Mouse (Mus musculus): ENCODE measurements around the gene Zbtb43. TPM values are rescaled to one million over a fixed set of nuclear protein-coding genes. Genes with fewer than 3 reads are reported as not detected.

The Zbtb43 gene
- polyA plus RNA-seq, 1 experiment, result 5.6 TPM

DNA sequence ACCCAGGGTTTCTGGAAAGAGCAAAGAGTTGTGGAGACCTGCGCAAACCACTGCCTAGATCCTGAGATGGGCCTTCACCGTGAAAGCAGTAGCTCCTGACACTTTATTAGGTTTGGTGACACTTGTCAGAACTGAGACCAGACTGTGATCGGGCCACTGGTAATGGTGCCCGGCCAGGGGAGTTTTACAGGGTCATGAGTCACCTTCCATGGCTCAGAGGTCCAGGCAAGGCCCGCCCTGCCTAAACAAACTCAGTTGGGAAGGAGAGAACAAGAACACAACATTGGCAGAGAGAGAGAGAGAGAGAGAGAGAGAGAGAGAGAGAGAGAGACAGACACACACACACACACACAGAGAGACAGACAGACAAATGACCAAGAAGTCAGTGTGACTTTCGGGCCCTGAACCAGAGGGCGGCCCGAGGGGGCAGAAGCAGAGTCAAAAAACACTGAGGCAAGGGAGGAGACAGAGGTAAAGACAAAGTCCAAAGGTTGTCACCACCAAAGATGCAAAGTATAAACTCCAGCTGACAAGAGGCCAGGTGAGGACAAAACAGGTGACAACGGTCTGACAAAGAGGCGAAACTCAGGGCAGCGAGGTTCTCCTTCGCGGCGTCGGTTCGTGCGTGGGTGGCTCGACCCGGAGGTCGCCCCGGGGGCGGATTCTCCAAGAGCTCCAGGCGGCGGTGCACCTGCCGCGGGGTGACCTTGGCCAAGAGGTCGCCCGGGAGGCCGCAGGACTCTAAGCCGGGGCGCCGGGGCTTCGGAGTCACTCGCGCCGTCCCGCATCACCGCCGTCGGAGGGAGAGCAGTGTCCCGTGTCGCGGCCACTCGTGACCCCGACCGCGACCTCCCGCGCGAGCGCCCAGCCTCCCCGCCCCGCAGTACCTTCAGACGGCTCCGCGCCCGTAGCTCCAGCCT, 553 bp downstream of the Zbtb43 start:
- Histone ChIP-seq H3K27ac (ENCODE audit: insufficient read depth, low read length) (peak overlapping the region; percentile 79), H3K4me3 (ENCODE audit: extremely low read depth, insufficient read depth, insufficient read length) (peak overlapping the region; percentile 86), H3K36me3 (ENCODE audit: control insufficient read depth, insufficient read depth, low read length) (no peaks in the 10 kb centered on the region; the same call in 1 of the 2 replicates), H3K27me3 (ENCODE audit: control insufficient read depth, insufficient read depth, low read length) (no peaks in the 10 kb centered on the region), H3K4me1 (ENCODE audit: control insufficient read depth, insufficient read depth, insufficient read length) (peaks cover 8% of the 10 kb centered on the region)
- DNase-seq (ENCODE audit: low read depth in 1 of 2, low spot score in 2 of 2), result no peak
- no peak for TF ChIP-seq POLR2A (IDR thresholded peaks at IDR 0.05; ENCODE audit: low read depth, low read length)
- TF ChIP-seq CTCF (IDR thresholded peaks at IDR 0.05; ENCODE audit: extremely low read depth, insufficient read depth, insufficient read length, insufficient replicate concordance), result no peak
- 6% methylated on average over 47 of the region's 57 CpGs for WGBS

DNA sequence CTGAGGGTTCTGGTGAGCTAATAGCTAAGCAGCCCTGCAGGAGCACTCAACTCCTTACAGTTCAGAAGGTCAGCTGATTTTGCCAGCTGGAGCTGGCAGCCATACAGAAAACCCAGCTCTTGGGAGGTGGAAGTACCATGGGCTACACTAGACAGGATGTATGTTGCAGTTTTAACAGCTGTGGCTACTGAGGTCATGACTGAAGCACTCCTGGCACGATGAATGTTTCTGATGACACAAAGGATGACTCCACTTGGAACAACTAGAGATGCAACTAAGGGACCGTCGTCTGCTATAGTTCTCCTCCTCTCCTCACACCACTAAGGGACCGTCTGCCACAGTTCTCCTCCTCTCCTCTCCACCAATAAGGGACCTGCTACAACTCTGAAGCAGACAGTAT, 2.4 kb downstream of the Zbtb43 start:
- H3K27me3 ChIP-seq (ENCODE audit: control insufficient read depth, insufficient read depth, low read length), result no peaks in the 10 kb centered on the region
- DNase-seq (ENCODE audit: low read depth in 1 of 2, low spot score in 2 of 2), result no peak
- no peak overlapping the region for H3K27ac ChIP-seq (ENCODE audit: insufficient read depth, low read length)
- WGBS, result 69% methylated on average over 4 of the region's 4 CpGs
- H3K4me1 ChIP-seq (ENCODE audit: control insufficient read depth, insufficient read depth, insufficient read length), result peaks cover 8% of the 10 kb centered on the region
- peaks cover 5% of the 10 kb centered on the region; the same call in 1 of the 2 replicates for H3K36me3 ChIP-seq (ENCODE audit: control insufficient read depth, insufficient read depth, low read length)
- no peak overlapping the region for H3K4me3 ChIP-seq (ENCODE audit: extremely low read depth, insufficient read depth, insufficient read length)
- TF ChIP-seq CTCF (IDR thresholded peaks at IDR 0.05; ENCODE audit: extremely low read depth, insufficient read depth, insufficient read length, insufficient replicate concordance) (no peak), POLR2A (IDR thresholded peaks at IDR 0.05; ENCODE audit: low read depth, low read length) (no peak)

DNA sequence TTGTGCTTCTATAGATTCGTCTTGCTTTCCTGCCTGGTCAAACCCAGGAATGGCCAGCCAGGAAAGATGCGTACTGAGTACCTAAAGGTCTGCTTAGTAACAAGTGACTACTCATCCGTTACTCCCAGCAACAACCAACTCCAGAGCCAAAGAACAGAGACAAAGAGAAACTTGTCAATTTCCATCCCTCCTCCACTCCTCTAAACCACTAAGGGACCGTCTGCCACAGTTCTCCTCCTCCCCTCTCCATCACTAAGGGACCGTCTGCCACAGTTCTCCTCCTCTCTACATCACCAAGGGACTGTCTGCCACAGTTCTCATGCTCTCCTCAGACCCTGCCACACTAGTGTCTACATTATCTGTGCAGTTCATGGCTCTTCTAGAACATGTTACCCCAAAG, 3.1 kb downstream of the Zbtb43 start:
- H3K36me3 ChIP-seq (ENCODE audit: control insufficient read depth, insufficient read depth, low read length), result peaks cover 5% of the 10 kb centered on the region; the same call in 1 of the 2 replicates
- DNase-seq (ENCODE audit: low read depth in 1 of 2, low spot score in 2 of 2), result no peak
- H3K27ac ChIP-seq (ENCODE audit: insufficient read depth, low read length), result no peak overlapping the region
- peaks cover 8% of the 10 kb centered on the region for H3K4me1 ChIP-seq (ENCODE audit: control insufficient read depth, insufficient read depth, insufficient read length)
- H3K4me3 ChIP-seq (ENCODE audit: extremely low read depth, insufficient read depth, insufficient read length), result no peak overlapping the region
- 88% methylated on average over 5 of the region's 5 CpGs for WGBS
- H3K27me3 ChIP-seq (ENCODE audit: control insufficient read depth, insufficient read depth, low read length), result no peaks in the 10 kb centered on the region
- TF ChIP-seq CTCF (IDR thresholded peaks at IDR 0.05; ENCODE audit: extremely low read depth, insufficient read depth, insufficient read length, insufficient replicate concordance) (no peak), POLR2A (IDR thresholded peaks at IDR 0.05; ENCODE audit: low read depth, low read length) (no peak)

DNA sequence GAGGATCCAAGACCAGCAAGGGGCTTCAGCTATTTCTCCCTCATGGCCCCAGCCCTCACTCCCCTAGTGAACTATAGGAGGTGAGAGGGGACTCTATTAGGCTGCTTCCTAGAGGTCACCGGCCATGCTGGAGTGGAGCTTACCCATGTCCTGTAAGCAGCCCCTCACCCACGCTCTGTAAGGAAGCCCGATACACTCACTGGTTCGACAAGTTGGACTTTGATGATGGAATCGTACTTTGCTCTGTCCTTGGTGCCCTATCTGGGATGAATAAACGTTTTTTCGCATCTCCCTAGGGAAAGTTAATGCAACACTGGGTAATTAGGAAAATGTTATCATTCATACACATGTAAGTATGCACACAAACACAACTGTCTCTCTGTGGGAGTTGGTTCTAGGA, 6.3 kb downstream of the Zbtb43 start:
- 94% methylated on average over 7 of the region's 7 CpGs for WGBS
- no peak overlapping the region for H3K4me3 ChIP-seq (ENCODE audit: extremely low read depth, insufficient read depth, insufficient read length)
- peaks cover 3% of the 10 kb centered on the region; the same call in 1 of the 2 replicates for H3K4me1 ChIP-seq (ENCODE audit: control insufficient read depth, insufficient read depth, insufficient read length)
- TF ChIP-seq POLR2A (IDR thresholded peaks at IDR 0.05; ENCODE audit: low read depth, low read length) (no peak), CTCF (IDR thresholded peaks at IDR 0.05; ENCODE audit: extremely low read depth, insufficient read depth, insufficient read length, insufficient replicate concordance) (no peak)
- H3K36me3 ChIP-seq (ENCODE audit: control insufficient read depth, insufficient read depth, low read length), result peaks cover 9% of the 10 kb centered on the region; the same call in 1 of the 2 replicates
- DNase-seq (ENCODE audit: low read depth in 1 of 2, low spot score in 2 of 2), result no peak
- no peaks in the 10 kb centered on the region for H3K27me3 ChIP-seq (ENCODE audit: control insufficient read depth, insufficient read depth, low read length)
- no peak overlapping the region for H3K27ac ChIP-seq (ENCODE audit: insufficient read depth, low read length)

DNA sequence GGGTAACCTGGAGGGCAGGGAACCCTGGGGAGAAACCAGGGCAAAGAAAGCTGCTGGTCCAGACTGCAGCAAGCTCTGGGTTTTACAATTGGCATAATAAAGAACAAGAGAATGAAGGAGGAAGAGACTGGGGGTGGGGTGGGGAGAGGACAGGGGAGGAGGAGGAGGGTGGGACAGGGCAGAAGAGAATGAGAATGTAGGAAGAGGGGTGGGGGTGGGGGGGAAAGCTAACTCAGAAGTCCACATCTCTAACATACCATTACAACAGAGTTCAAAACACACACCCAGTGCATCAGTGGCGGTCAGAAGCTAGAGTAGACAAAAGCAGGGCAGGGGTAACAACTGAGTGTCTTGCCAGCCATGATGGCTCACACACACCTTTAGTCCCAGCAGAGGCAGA, 7.3 kb downstream of the Zbtb43 start:
- WGBS, result 100% methylated on average over 1 of the region's 1 CpGs
- TF ChIP-seq POLR2A (IDR thresholded peaks at IDR 0.05; ENCODE audit: low read depth, low read length) (no peak), CTCF (IDR thresholded peaks at IDR 0.05; ENCODE audit: extremely low read depth, insufficient read depth, insufficient read length, insufficient replicate concordance) (no peak)
- peaks cover 9% of the 10 kb centered on the region; the same call in 1 of the 2 replicates for H3K36me3 ChIP-seq (ENCODE audit: control insufficient read depth, insufficient read depth, low read length)
- no peaks in the 10 kb centered on the region; the same call in 1 of the 2 replicates for H3K4me1 ChIP-seq (ENCODE audit: control insufficient read depth, insufficient read depth, insufficient read length)
- no peaks in the 10 kb centered on the region for H3K27me3 ChIP-seq (ENCODE audit: control insufficient read depth, insufficient read depth, low read length)
- DNase-seq (ENCODE audit: low read depth in 1 of 2, low spot score in 2 of 2), result no peak
- no peak overlapping the region for H3K27ac ChIP-seq (ENCODE audit: insufficient read depth, low read length)
- no peak overlapping the region for H3K4me3 ChIP-seq (ENCODE audit: extremely low read depth, insufficient read depth, insufficient read length)

DNA sequence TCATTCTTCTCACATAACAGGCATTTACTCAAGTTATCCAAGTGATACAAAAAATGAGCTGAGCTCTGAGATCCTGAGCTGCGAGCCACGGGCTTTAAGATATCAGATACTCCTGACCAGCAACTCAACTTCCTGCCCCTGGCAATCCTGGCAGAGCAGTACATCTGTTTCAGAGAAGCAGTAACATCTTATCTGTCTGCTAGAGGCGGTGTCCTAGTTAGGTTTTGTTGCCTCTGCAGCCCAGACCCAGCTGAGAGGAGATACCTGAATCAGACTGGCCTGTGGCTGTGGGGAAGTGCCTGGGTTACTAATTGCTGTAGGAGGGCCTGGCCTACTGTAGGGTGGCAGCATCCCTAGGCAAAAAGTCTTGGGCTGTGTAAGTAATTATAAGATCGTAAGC, 8.7 kb downstream of the Zbtb43 start:
- WGBS, result 81% methylated on average over 4 of the region's 4 CpGs
- TF ChIP-seq POLR2A (IDR thresholded peaks at IDR 0.05; ENCODE audit: low read depth, low read length) (no peak), CTCF (IDR thresholded peaks at IDR 0.05; ENCODE audit: extremely low read depth, insufficient read depth, insufficient read length, insufficient replicate concordance) (no peak)
- H3K36me3 ChIP-seq (ENCODE audit: control insufficient read depth, insufficient read depth, low read length), result peaks cover 14% of the 10 kb centered on the region
- no peak overlapping the region for H3K27ac ChIP-seq (ENCODE audit: insufficient read depth, low read length)
- H3K4me1 ChIP-seq (ENCODE audit: control insufficient read depth, insufficient read depth, insufficient read length), result no peaks in the 10 kb centered on the region
- no peak for DNase-seq (ENCODE audit: low read depth in 1 of 2, low spot score in 2 of 2)
- H3K27me3 ChIP-seq (ENCODE audit: control insufficient read depth, insufficient read depth, low read length), result no peaks in the 10 kb centered on the region
- H3K4me3 ChIP-seq (ENCODE audit: extremely low read depth, insufficient read depth, insufficient read length), result no peak overlapping the region

DNA sequence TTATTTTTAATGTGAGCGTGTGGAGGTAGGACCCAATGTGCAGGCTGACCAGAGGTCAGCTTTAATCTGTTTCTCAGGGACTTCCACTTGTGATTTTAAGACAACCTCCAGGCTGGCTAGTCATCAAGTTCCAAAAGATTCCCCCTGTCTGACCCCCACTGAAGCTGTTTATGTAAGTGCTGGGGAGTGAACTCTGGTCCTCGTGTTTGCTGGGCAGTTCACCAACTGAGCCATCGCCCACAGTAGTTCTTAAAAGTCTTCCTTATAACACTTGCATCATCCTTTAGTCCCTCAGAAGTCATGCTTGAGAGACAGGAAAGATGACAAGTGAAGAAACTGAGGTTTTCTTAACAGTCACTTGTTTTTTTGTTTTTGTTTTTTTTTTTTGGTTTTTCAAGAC, 11.7 kb downstream of the Zbtb43 start:
- Histone ChIP-seq H3K4me1 (ENCODE audit: control insufficient read depth, insufficient read depth, insufficient read length) (no peaks in the 10 kb centered on the region), H3K36me3 (ENCODE audit: control insufficient read depth, insufficient read depth, low read length) (peaks cover 28% of the 10 kb centered on the region), H3K27ac (ENCODE audit: insufficient read depth, low read length) (no peak overlapping the region), H3K27me3 (ENCODE audit: control insufficient read depth, insufficient read depth, low read length) (no peaks in the 10 kb centered on the region), H3K4me3 (ENCODE audit: extremely low read depth, insufficient read depth, insufficient read length) (no peak overlapping the region)
- TF ChIP-seq CTCF (IDR thresholded peaks at IDR 0.05; ENCODE audit: extremely low read depth, insufficient read depth, insufficient read length, insufficient replicate concordance), result no peak
- TF ChIP-seq POLR2A (IDR thresholded peaks at IDR 0.05; ENCODE audit: low read depth, low read length), result no peak
- no peak for DNase-seq (ENCODE audit: low read depth in 1 of 2, low spot score in 2 of 2)
- WGBS, result 86% methylated on average over 3 of the region's 3 CpGs
